Mouse (Mus musculus) spleen, adult 2 months (tissue): ENCODE results near the gene Ctu2.

Source experiments
- CTCF ChIP-seq: fragments of 200-500 bp; IDR thresholded peaks from 2 replicates; pipeline ENCODE4 v1.5.1; 2011; ENCODE audit warnings: mild to moderate bottlenecking, inconsistent platforms; ENCODE audit not compliant: insufficient read depth, insufficient read length, insufficient replicate concordance; ENCODE audit errors: extremely low read depth
- POLR2A ChIP-seq: fragments of 200-500 bp; IDR thresholded peaks from 2 replicates; pipeline ENCODE4 v1.6.1; 2011; ENCODE audit warnings: low read depth, low read length, inconsistent platforms

GRCm38 (mm10) chr8:122445203-122445602 lies 30.7 kb upstream of the Ctu2 start:
- no peak for TF ChIP-seq CTCF
- TF ChIP-seq POLR2A: no peak
